Mouse (Mus musculus) kidney, embryonic 15.5 days (tissue): ENCODE results near the gene Hsd17b6. TPM values are rescaled to one million over a fixed set of nuclear protein-coding genes. Genes with fewer than 3 reads are reported as not detected.
"Not testable (repeated sequence)": the region's sequence is repeated elsewhere in the genome, so short reads cannot be mapped to it uniquely, and the experiment has no call there.

Source experiments
- ATAC-seq: fragments of 200-750 bp; cut with Nextera tagmentation; replicated peaks from 2 replicates; pipeline ENCODE4 v1.8.0; 2017; ENCODE audit warnings: moderate TSS enrichment; ENCODE audit not compliant: low FRiP score
- H3K27ac ChIP-seq: fragments of 300-500 bp; sonication (generic); 2 replicates; pipeline ENCODE4 v1.5.1; 2015; ENCODE audit warnings: mild to moderate bottlenecking, inconsistent platforms
- H3K27me3 ChIP-seq: fragments of 300-500 bp; sonication (generic); 2 replicates; pipeline ENCODE4 v1.6.1; 2015; ENCODE audit warnings: inconsistent platforms
- H3K36me3 ChIP-seq: fragments of 300-500 bp; sonication (generic); 2 replicates; pipeline ENCODE4 v1.6.1; 2015; ENCODE audit warnings: inconsistent platforms
- H3K4me1 ChIP-seq: fragments of 300-500 bp; sonication (generic); 2 replicates; pipeline ENCODE4 v1.6.1; 2015; ENCODE audit warnings: inconsistent platforms
- H3K4me2 ChIP-seq: fragments of 300-500 bp; sonication (generic); 2 replicates; pipeline ENCODE4 v1.6.1; 2015; ENCODE audit warnings: moderate library complexity, mild to moderate bottlenecking, inconsistent platforms
- H3K4me3 ChIP-seq: fragments of 300-500 bp; sonication (generic); replicated peaks from 2 replicates; pipeline ENCODE4 v1.5.1; 2015; ENCODE audit warnings: mild to moderate bottlenecking, inconsistent platforms
- H3K9ac ChIP-seq: fragments of 300-500 bp; sonication (generic); 2 replicates; pipeline ENCODE4 v1.6.1; 2015; ENCODE audit warnings: mild to moderate bottlenecking, inconsistent platforms
- H3K9me3 ChIP-seq: fragments of 300-500 bp; sonication (generic); replicated peaks from 2 replicates; pipeline ENCODE4 v1.6.1; 2016; ENCODE audit warnings: inconsistent platforms
- WGBS: fragments of 180-500 bp; shearing (Covaris S2); methylation state at CpG from one replicate; pipeline ENCODE4 v1.1.7; 2015; ENCODE audit warnings: mixed read lengths; 5-methylcytosine and 5-hydroxymethylcytosine counted together
- polyA plus RNA-seq: library from polyadenylated mRNA; unstranded; fragments of >200 nt; fragmentation: Nextera tagmentation; extraction: Ambion mirVana; gene quantifications from 2 replicates; pipeline ENCODE4 v1.2.1, GENCODE M21; 2015

The Hsd17b6 gene
- not detected in 2 replicates for polyA plus RNA-seq

DNA sequence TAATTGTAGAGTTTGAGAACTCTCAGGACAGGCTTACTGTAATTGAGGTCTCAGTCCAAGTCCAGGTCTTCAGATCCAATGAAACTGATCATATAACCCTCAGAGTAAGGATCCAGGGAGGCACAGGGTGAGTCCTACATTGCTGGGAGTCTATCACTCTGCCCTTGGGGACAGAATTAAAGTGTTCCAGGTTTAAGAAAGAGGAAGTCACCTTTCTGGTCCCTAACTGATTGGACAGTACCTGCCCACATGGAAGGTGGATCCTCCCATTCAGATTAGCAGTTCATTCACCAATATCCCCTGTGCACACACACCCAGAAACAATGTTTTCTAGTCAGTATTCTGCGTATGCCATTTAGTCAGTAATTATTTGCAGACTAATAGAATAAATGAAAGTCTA lies at the start of gene Hsd17b6:
TSS of gene Hsd17b6 (minus strand) at position 166 of the 400 bp plus-strand sequence.
- no peak for ATAC-seq
- 91% methylated on average over 1 of the region's 1 CpGs for WGBS
- Histone ChIP-seq H3K4me3 (no peak within 1 kb of the TSS), H3K9ac (no peak within 1 kb of the TSS), H3K36me3 (no peaks in the 10 kb centered on the region), H3K9me3 (no peaks in the 10 kb centered on the region), H3K27me3 (no peaks in the 10 kb centered on the region), H3K27ac (no peak within 1 kb of the TSS), H3K4me1 (no peaks in the 10 kb centered on the region), H3K4me2 (no peak within 1 kb of the TSS)

DNA sequence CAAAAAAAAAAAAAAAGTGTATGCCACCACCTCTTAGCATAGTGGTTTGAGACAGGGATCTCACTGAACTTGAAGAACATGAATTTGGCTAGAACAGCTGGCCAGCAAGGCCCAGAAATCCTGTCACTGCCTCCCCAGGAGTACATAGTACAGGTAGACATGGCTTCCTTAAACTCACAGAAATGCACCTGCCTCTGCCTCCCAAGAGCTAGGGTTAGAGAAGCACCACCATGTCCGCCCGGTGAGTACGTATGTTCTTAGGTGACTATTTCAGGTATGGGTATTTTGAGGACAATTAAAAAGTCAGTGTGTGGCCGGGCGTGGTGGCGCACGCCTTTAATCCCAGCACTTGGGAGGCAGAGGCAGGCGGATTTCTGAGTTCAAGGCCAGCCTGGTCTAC lies 45.6 kb upstream of the Hsd17b6 start:
- H3K9me3 ChIP-seq, result no peaks in the 10 kb centered on the region
- H3K36me3 ChIP-seq, result peaks cover 40% of the 10 kb centered on the region
- WGBS, result 93% methylated on average over 8 of the region's 8 CpGs
- no peak overlapping the region for H3K27ac ChIP-seq
- no peak overlapping the region for H3K4me2 ChIP-seq
- peaks cover 7% of the 10 kb centered on the region for H3K4me1 ChIP-seq
- no peak overlapping the region for H3K9ac ChIP-seq
- no peaks in the 10 kb centered on the region for H3K27me3 ChIP-seq
- H3K4me3 ChIP-seq, result no peak overlapping the region
- ATAC-seq, result no peak

DNA sequence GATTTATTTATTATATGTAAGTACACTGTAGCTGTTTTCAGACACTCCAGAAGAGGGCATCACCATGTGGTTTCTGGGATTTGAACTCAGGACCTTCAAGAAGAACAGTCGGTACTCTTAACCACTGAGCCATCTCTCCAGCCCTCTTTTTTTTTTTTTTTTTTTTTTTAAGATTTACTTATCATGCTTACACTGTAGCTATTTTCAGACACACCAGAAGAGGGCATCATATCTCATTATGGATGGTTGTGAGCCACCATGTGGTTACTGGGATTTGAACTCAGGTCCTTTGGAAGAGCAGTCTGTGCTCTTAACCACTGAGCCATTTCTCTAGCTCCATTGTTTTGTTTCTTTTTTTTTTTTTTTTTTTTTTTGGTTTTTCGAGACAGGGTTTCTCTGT lies 44.7 kb upstream of the Hsd17b6 start:
- H3K4me2 ChIP-seq, H3K9me3 ChIP-seq, H3K4me3 ChIP-seq, ATAC-seq, H3K9ac ChIP-seq, H3K27me3 ChIP-seq, H3K4me1 ChIP-seq, H3K27ac ChIP-seq: not testable (repeated sequence)
- H3K36me3 ChIP-seq, result peaks cover 49% of the 10 kb centered on the region
- 89% methylated on average over 1 of the region's 2 CpGs for WGBS

DNA sequence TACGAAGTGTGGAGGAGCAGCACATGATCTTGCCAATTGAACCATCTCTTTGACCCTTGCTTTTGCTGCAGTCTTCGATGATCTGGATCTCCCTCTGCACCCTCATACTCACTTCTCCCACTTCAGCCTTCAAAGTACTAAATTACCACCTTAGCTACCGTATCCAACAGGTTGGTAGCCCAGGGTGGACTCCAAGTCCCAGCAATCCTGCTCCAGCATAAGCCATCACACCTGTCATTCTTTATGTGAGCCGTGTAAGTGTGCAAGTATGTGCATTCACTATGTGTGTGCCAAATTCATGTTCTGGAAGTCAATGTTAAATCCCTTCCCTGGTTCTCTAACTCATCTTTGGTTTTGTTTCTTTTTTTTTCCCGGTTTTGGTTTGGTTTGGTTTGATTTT lies 44.2 kb upstream of the Hsd17b6 start:
- Histone ChIP-seq H3K36me3 (peaks cover 54% of the 10 kb centered on the region), H3K4me3 (no peak overlapping the region), H3K9me3 (no peaks in the 10 kb centered on the region), H3K27me3 (no peaks in the 10 kb centered on the region), H3K4me1 (no peaks in the 10 kb centered on the region), H3K4me2 (no peak overlapping the region), H3K27ac (no peak overlapping the region), H3K9ac (no peak overlapping the region)
- ATAC-seq, result no peak
- WGBS, result 93% methylated on average over 5 of the region's 5 CpGs

DNA sequence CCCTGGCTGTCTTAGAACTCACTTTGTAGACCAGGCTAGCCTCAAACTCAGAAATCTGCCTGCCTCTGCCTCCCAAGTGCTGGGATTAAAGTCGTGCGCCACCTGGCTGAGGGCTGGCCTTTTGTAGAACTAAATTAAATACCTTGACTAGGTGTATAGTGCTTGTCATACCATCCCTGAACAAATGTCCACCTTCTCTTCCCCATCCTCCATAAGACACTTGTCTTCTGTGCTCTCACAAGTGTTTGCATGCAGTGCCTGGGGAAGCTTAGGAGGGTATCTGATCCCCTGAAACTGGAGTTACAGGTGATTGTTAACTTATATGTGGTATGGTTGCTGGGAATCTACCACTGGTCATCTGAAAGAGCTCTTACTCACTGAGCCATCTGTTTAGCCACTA lies 42.9 kb upstream of the Hsd17b6 start:
- no peak overlapping the region for H3K4me3 ChIP-seq
- H3K9me3 ChIP-seq, result no peaks in the 10 kb centered on the region
- H3K27me3 ChIP-seq, result no peaks in the 10 kb centered on the region
- peaks cover 66% of the 10 kb centered on the region for H3K36me3 ChIP-seq
- WGBS, result 89% methylated on average over 2 of the region's 2 CpGs
- H3K4me1 ChIP-seq, result no peaks in the 10 kb centered on the region
- no peak overlapping the region for H3K4me2 ChIP-seq
- no peak overlapping the region for H3K9ac ChIP-seq
- ATAC-seq, result no peak
- no peak overlapping the region for H3K27ac ChIP-seq

DNA sequence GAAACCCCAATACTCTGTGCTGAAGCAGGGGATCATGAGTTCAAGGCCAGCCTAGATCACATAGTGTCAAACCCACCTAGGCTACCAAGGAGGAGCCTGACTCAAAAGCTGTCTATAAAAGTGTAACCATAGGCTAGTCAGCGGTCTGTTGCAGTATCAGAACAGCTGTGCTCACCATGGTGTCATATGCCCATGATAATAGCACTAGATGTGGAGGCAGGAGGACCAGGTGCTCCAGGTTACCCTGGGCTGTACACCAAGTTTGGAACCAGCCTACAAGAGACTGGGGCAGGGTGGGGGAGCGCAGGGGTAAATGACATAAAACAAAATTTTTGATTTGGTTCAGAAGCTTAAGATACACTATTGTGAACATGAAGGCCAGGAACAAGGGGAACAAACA lies 42.3 kb upstream of the Hsd17b6 start:
- WGBS, result 94% methylated on average over 2 of the region's 2 CpGs

DNA sequence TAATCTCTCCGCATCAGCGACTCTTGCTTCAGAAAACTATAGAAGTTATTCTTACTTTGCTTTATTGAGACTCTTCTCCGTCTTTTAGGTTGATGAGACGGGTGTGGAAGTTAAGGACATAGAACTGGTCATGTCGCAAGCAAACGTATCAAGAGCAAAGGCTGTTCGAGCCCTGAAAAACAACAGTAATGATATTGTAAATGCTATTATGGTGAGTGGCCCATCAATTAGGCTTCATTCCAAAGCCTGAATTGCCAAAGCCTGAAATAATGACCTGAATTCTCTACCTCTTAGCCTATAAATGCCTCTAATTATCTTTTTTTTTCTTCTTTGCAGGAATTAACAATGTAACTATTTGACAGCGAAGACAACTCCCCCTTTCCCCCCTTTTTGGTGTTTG lies 40.7 kb upstream of the Hsd17b6 start:
- ATAC-seq, result no peak
- peaks cover 88% of the 10 kb centered on the region for H3K36me3 ChIP-seq

More for the DNA sequence above, 42.3 kb upstream of the Hsd17b6 start:
- H3K4me2 ChIP-seq, result no peak overlapping the region
- no peaks in the 10 kb centered on the region for H3K27me3 ChIP-seq
- no peak for ATAC-seq
- H3K4me3 ChIP-seq, result no peak overlapping the region
- H3K27ac ChIP-seq, result no peak overlapping the region
- H3K9ac ChIP-seq, result no peak overlapping the region
- H3K9me3 ChIP-seq, result no peaks in the 10 kb centered on the region
- peaks cover 4% of the 10 kb centered on the region for H3K4me1 ChIP-seq
- peaks cover 72% of the 10 kb centered on the region for H3K36me3 ChIP-seq

DNA sequence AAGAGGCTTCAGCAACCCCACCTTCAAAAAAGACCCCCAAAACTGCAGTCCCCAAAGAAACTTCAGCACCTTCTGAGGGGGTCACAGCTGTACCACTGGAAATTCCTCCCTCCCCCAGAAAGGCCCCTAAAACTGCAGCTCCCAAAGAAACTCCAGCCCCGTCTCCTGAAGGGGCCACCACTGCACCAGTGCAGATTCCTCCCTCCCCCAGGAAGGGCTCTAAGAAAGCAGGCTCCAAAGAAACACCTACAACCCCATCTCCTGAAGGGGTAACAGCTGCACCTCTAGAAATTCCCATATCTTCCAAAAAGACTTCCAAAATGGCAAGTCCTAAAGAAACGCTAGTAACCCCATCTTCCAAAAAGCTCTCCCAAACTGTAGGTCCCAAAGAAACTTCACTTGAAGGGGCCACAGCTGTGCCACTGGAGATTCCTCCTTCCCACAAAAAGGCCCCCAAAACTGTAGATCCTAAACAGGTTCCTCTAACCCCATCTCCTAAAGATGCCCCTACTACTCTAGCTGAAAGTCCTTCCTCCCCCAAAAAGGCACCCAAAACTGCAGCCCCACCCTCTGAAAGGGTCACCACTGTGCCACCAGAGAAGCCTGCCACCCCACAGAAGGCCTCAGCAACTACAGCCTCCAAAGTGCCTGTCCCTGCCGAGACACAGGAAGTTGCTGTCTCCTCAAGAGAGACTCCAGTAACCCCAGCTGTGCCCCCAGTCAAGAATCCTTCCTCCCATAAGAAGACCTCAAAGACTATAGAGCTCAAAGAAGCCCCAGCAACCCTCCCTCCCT lies 35.8 kb upstream of the Hsd17b6 start:
- Histone ChIP-seq H3K27me3 (no peaks in the 10 kb centered on the region), H3K9me3 (no peaks in the 10 kb centered on the region), H3K4me2 (no peak overlapping the region), H3K4me3 (no peak overlapping the region), H3K27ac (0 out of 2 replicates have a peak overlapping the region, but pooled peaks have one; percentile 22), H3K4me1 (peaks cover 63% of the 10 kb centered on the region), H3K9ac (no peak overlapping the region), H3K36me3 (peaks cover 99% of the 10 kb centered on the region)
- no peak for ATAC-seq
- 56% methylated on average over 3 of the region's 3 CpGs for WGBS

More for the DNA sequence above, 40.7 kb upstream of the Hsd17b6 start:
- Histone ChIP-seq H3K27me3 (no peaks in the 10 kb centered on the region), H3K4me1 (peaks cover 19% of the 10 kb centered on the region), H3K9ac (no peak overlapping the region), H3K9me3 (no peaks in the 10 kb centered on the region), H3K4me3 (no peak overlapping the region), H3K4me2 (no peak overlapping the region), H3K27ac (no peak overlapping the region)
- 95% methylated on average over 8 of the region's 8 CpGs for WGBS

DNA sequence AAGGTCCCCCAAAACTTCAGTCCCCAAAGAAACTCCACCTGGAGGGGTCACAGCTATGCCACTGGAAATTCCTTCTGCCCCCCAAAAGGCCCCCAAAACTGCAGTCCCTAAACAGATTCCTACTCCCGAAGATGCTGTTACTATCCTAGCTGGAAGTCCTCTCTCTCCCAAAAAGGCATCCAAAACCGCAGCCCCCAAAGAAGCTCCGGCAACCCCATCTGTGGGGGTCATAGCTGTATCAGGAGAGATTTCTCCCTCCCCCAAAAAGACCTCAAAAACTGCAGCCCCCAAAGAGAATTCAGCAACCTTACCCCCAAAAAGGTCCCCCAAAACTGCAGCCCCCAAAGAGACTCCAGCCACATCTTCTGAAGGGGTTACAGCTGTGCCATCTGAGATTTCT lies 35.1 kb upstream of the Hsd17b6 start:
- peaks cover 96% of the 10 kb centered on the region for H3K36me3 ChIP-seq
- H3K27ac ChIP-seq, result no peak overlapping the region
- 89% methylated on average over 3 of the region's 3 CpGs for WGBS
- H3K4me1 ChIP-seq, result peaks cover 69% of the 10 kb centered on the region
- no peak overlapping the region for H3K9ac ChIP-seq
- ATAC-seq, result no peak
- no peak overlapping the region for H3K4me2 ChIP-seq
- H3K9me3 ChIP-seq, result no peaks in the 10 kb centered on the region
- no peaks in the 10 kb centered on the region for H3K27me3 ChIP-seq
- H3K4me3 ChIP-seq, result no peak overlapping the region

DNA sequence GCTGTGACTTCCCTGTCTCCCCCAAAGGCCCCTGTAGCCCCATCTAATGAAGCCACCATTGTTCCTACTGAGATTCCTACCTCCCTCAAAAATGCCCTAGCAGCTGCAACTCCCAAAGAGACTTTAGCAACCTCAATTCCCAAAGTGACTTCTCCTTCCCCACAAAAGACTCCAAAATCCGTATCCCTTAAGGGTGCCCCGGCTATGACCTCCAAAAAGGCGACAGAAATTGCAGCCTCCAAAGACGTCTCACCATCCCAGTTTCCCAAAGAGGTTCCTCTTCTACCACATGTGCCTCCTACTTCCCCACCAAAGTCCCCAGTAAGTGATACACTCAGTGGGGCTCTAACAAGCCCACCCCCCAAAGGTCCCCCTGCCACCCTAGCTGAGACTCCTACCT lies 34.2 kb upstream of the Hsd17b6 start:
- Histone ChIP-seq H3K9me3 (no peaks in the 10 kb centered on the region), H3K4me1 (peaks cover 73% of the 10 kb centered on the region), H3K27ac (no peak overlapping the region), H3K4me2 (no peak overlapping the region), H3K4me3 (no peak overlapping the region), H3K9ac (0 out of 2 replicates have a peak overlapping the region, but pooled peaks have one; percentile 4), H3K27me3 (no peaks in the 10 kb centered on the region), H3K36me3 (peaks cover 88% of the 10 kb centered on the region)
- WGBS, result 71% methylated on average over 4 of the region's 4 CpGs
- ATAC-seq, result no peak

DNA sequence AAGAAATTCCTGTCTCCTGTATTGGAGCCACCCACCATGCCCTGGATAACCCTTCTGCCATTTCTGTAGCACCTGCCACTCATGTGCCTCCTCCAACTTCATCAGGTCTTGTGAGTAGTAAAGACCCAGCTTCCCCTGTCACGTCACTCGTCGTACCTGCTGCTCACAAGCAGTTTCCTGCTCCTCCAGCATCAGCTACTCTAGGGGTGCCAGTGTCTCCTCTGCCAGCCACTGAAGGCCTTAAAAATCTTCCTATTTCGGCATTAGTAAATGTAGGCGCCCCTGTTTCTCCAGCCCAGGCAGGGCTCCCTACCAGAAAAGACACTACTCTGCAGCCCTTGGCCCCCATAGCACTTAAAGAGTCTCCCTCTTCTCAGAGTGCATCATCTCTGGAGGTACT lies 32.9 kb upstream of the Hsd17b6 start:
- Histone ChIP-seq H3K9me3 (no peaks in the 10 kb centered on the region), H3K4me1 (peaks cover 73% of the 10 kb centered on the region), H3K4me3 (no peak overlapping the region), H3K27ac (no peak overlapping the region), H3K9ac (no peak overlapping the region), H3K27me3 (no peaks in the 10 kb centered on the region), H3K36me3 (peaks cover 75% of the 10 kb centered on the region), H3K4me2 (no peak overlapping the region)
- ATAC-seq, result no peak
- 82% methylated on average over 5 of the region's 5 CpGs for WGBS

DNA sequence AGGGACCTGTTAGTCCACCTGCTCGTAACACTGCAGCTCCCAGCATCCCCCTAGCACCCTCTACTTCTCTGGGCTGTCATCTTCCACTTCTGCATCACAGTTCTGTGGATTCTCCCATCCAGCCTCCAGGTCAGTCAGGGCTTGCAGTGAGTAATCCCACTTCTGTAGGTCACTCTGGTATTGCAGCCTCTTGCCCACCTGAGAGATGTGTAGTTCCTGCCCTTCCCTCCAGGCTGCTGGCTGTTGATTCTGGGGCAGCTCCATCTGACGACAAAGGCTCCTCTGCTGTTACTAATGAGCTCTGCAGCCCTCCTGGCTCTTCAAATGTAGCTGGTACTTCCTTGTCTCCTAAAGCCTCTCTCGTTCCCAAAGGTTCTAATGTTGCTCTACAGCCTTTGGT lies 32.4 kb upstream of the Hsd17b6 start:
- H3K36me3 ChIP-seq, result peaks cover 71% of the 10 kb centered on the region
- no peak for ATAC-seq
- no peak overlapping the region for H3K4me3 ChIP-seq
- 69% methylated on average over 3 of the region's 3 CpGs for WGBS
- no peak overlapping the region for H3K27ac ChIP-seq
- H3K4me2 ChIP-seq, result no peak overlapping the region
- H3K9me3 ChIP-seq, result no peaks in the 10 kb centered on the region
- no peak overlapping the region for H3K9ac ChIP-seq
- peaks cover 72% of the 10 kb centered on the region for H3K4me1 ChIP-seq
- no peaks in the 10 kb centered on the region for H3K27me3 ChIP-seq

DNA sequence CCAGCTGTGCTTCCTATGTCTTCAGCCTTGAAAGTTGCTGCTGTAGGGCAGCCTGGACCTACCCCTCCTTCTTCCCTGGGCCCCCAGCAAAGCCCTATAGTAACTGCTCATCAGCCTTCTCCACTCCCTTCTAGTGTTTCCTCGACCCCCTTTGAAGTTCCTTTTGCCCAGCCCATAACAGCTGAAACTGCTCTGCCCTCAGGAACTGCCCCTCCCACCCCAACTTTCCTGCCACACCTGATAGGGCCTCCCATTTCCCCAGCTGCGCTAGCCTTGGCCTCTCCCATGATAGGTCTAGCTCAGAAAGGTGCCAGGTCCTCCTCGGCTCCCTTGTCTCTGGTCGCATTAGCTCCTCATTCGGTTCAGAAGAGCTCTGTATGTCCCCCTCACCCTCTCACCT lies 31.8 kb upstream of the Hsd17b6 start:
- peak overlapping the region; percentile 70 for H3K4me2 ChIP-seq
- no peak overlapping the region for H3K27ac ChIP-seq
- H3K4me3 ChIP-seq, result no peak overlapping the region
- ATAC-seq, result no peak
- 20% methylated on average over 5 of the region's 5 CpGs for WGBS
- peaks cover 64% of the 10 kb centered on the region for H3K36me3 ChIP-seq
- no peaks in the 10 kb centered on the region for H3K9me3 ChIP-seq
- no peaks in the 10 kb centered on the region for H3K27me3 ChIP-seq
- 0 out of 2 replicates have a peak overlapping the region, but pooled peaks have one; percentile 42 for H3K9ac ChIP-seq
- H3K4me1 ChIP-seq, result peaks cover 69% of the 10 kb centered on the region
